ENCODE assay signal across 9 mouse cellular contexts in the genomic region with DNA sequence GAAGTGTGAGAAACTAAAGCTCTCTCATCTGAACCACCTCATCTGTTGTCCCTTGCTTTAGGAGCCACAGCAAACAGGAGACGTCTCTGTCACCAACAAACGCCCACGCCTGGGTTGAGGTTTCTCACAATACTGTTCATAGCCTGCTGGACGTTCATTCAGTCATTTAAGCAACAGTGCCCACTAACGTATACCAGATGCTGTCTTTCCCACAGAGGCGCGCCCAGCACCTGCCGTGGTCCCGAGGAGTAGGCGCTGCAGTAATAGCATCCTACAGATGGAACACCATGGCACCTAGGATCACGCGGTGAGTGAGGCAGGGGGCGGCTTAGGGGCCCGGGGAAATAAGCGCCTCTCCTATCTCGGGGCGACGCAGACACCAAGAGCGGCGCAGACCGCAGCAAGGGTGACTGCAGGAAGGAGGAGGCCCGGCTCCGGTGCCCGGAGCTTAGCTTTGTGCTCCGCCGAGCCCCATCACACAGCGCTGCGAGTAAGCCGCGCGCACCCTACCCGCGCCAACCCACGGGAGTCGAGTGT. TPM values are rescaled to one million over a fixed set of nuclear protein-coding genes. Genes with fewer than 3 reads are reported as not detected.
A peak's percentile ranks its signal among the peaks of the same experiment; 100 is the strongest.
DNase-seq lines count a peak whose midpoint lies in the region; ATAC-seq lines count a peak whose summit lies in the region.
"Had no signal": no experiment of that assay in that cellular context is flagged by ENCODE, and none has a peak within 500 bp of the region (broad histone marks: within the 10 kb centered on the region; RNA-seq: fewer than 3 reads in every experiment).

No protein-coding gene starts in this region.

- H3K9me3 ChIP-seq in hindbrain, embryonic 16.5 days (ENCODE audit: control insufficient read depth, low read length): no peaks in the 10 kb centered on the region

- peak; percentile 86 for ATAC-seq in hindbrain, embryonic 16.5 days

- WGBS in hindbrain, embryonic 16.5 days: 0% methylated on average over 23 of the region's 35 CpGs

- H3K4me2 ChIP-seq in hindbrain, embryonic 16.5 days (ENCODE audit: low read length): peak overlapping the region; percentile 85

- H3K4me1 ChIP-seq in hindbrain, embryonic 16.5 days (ENCODE audit: control insufficient read depth, insufficient read depth, low read depth, low read length): peaks cover 21% of the 10 kb centered on the region

- peaks cover 4% of the 10 kb centered on the region; the same call in 1 of the 2 replicates for H3K36me3 ChIP-seq in hindbrain, embryonic 16.5 days (ENCODE audit: control insufficient read depth, insufficient read depth, low read length)
- H3K36me3 ChIP-seq in splenic B cell, adult 2 months (ENCODE audit: control insufficient read depth, insufficient read depth, low read length, poor library complexity, severe bottlenecking): no peaks in the 10 kb centered on the region

- H3K27ac ChIP-seq in hindbrain, embryonic 16.5 days (ENCODE audit: low read depth, low read length): peak overlapping the region; percentile 85

- no peaks in the 10 kb centered on the region for H3K27me3 ChIP-seq in hindbrain, embryonic 16.5 days (replicated peaks; ENCODE audit: control insufficient read depth, insufficient read depth, low read length)
- H3K27me3 ChIP-seq in splenic B cell, adult 2 months (ENCODE audit: control insufficient read depth, insufficient read depth, low read length, poor library complexity, severe bottlenecking): no peaks in the 10 kb centered on the region

- H3K9ac ChIP-seq in hindbrain, embryonic 16.5 days (ENCODE audit: low read depth, low read length): peak overlapping the region; percentile 90

- H3K4me3 ChIP-seq in hindbrain, embryonic 16.5 days (ENCODE audit: low read length): peak overlapping the region; percentile 84

- peak; percentile 40 for DNase-seq in embryo, embryonic 10 days (ENCODE audit: low spot score)
- DNase-seq in embryo, embryonic 9.5 days (ENCODE audit: extremely low spot score): no peak
- peak; percentile 8 for DNase-seq in urinary bladder, postnatal 14 days (ENCODE audit: low spot score)
- DNase-seq in urinary bladder, postnatal 4 days (ENCODE audit: low spot score in 2 of 2): no peak
- peak; percentile 35 for DNase-seq in lung, postnatal 36 days
- DNase-seq in splenic B cell, adult 2 months (ENCODE audit: low read depth, low spot score): peak; percentile 42
- DNase-seq in gastrocnemius, adult 18-20 months (ENCODE audit: low spot score): no peak

RNA-seq across cellular contexts. Expression of gene Zbtb49, which starts 0.4 kb away (rescaled TPM):
- 16.9 and 17.9 TPM in 2 replicates for polyA plus RNA-seq in hindbrain, embryonic 16.5 days (2015; fragmentation: Nextera tagmentation; extraction: Ambion mirVana)
- total RNA-seq in gastrocnemius, adult 18-20 months (2021): 1 to 10 TPM; 1.9 to 3.1 TPM

RNA-seq across cellular contexts. Expression of gene Lyar, which starts 0.4 kb away (rescaled TPM):
- 36.7 and 37.9 TPM in 2 replicates for polyA plus RNA-seq in hindbrain, embryonic 16.5 days (2015; fragmentation: Nextera tagmentation; extraction: Ambion mirVana)
- 10 to 100 TPM; 21.3 to 22.0 TPM for total RNA-seq in gastrocnemius, adult 18-20 months (2021)

RNA-seq across cellular contexts. Expression of gene Tmem128, which starts 40.1 kb away (rescaled TPM):
- polyA plus RNA-seq in hindbrain, embryonic 16.5 days (2015; fragmentation: Nextera tagmentation; extraction: Ambion mirVana): 89.3 and 91.4 TPM in 2 replicates
- total RNA-seq in gastrocnemius, adult 18-20 months (2021): 1 to 10 TPM; 6.4 to 7.8 TPM

RNA-seq across cellular contexts. Expression of gene Otop1, which starts 55.9 kb away (rescaled TPM):
- 0.07 TPM in 1 of 2 replicates, not detected in the other for polyA plus RNA-seq in hindbrain, embryonic 16.5 days (2015; fragmentation: Nextera tagmentation; extraction: Ambion mirVana)
- total RNA-seq in gastrocnemius, adult 18-20 months (2021): under 1 TPM; 0.27 to 0.71 TPM
- total RNA-seq: left cerebral cortex, postnatal 10 days had no signal

Comparison
In these comparisons a context has a peak if more than half of its experiments do, and no peak if none do; other contexts are left out.
1. DNase-seq: peak in embryo, embryonic 10 days (single experiment), urinary bladder, postnatal 14 days (single experiment), lung, postnatal 36 days (single experiment) and splenic B cell, adult 2 months (single experiment); none in embryo, embryonic 9.5 days (single experiment), urinary bladder, postnatal 4 days (0 of 2) and gastrocnemius, adult 18-20 months (single experiment).